Mouse (Mus musculus) ES-E14 (cell line): ENCODE measurements around the gene Vsnl1. TPM values are rescaled to one million over a fixed set of nuclear protein-coding genes. Genes with fewer than 3 reads are reported as not detected.

Experiments used
- DNase-seq: peaks from one replicate; pipeline ENCODE4 v3.0.0-alpha.2; 2013; ENCODE audit warnings: low read depth, low spot score
- H3K27ac ChIP-seq: 2 replicates; pipeline ENCODE4 v1.5.1; 2012; ENCODE audit warnings: low read depth, mild to moderate bottlenecking, low read length, moderate library complexity, mixed read lengths; ENCODE audit not compliant: poor library complexity, insufficient read depth, severe bottlenecking
- H3K36me3 ChIP-seq: 2 replicates; pipeline ENCODE4 v1.6.1; 2012; ENCODE audit warnings: mild to moderate bottlenecking, low read length, moderate library complexity, mixed read lengths; ENCODE audit not compliant: control insufficient read depth, poor library complexity, insufficient read depth, severe bottlenecking
- H3K4me1 ChIP-seq, 2 experiments: fragments of 150-350 bp in 1 of 2; sonication (generic) in 1 of 2; 2 replicates each; pipeline ENCODE4 v1.6.1; 2012; ENCODE audit warnings: low read length in 2 of 2, mild to moderate bottlenecking in 1 of 2, mixed read lengths in 1 of 2; ENCODE audit not compliant: control insufficient read depth in 2 of 2, insufficient read depth in 2 of 2, poor library complexity in 1 of 2
- H3K4me3 ChIP-seq, 2 experiments: fragments of 150-350 bp in 1 of 2; sonication (generic) in 1 of 2; 2 replicates each; pipeline ENCODE4 v1.5.1; 2012; ENCODE audit warnings: low read length in 2 of 2, low read depth in 1 of 2, mild to moderate bottlenecking in 1 of 2, mixed read lengths in 1 of 2; ENCODE audit not compliant: insufficient read depth in 1 of 2, poor library complexity in 1 of 2, severe bottlenecking in 1 of 2
- H3K9ac ChIP-seq: 2 replicates; pipeline ENCODE4 v1.6.1; 2012; ENCODE audit warnings: low read depth, mild to moderate bottlenecking, low read length, mixed read lengths; ENCODE audit not compliant: poor library complexity, insufficient read depth, severe bottlenecking
- H3K9me3 ChIP-seq: fragments of 150-350 bp; sonication (generic); 2 replicates; pipeline ENCODE4 v1.6.1; 2012; ENCODE audit warnings: low read depth, mild to moderate bottlenecking, low read length; ENCODE audit not compliant: control insufficient read depth, insufficient read depth
- CHD2 ChIP-seq: IDR thresholded peaks from 2 replicates; pipeline ENCODE4 v1.6.1; 2014; ENCODE audit warnings: mild to moderate bottlenecking, low read depth, low read length, inconsistent platforms
- HCFC1 ChIP-seq: IDR thresholded peaks from 2 replicates; pipeline ENCODE4 v1.6.1; 2012; ENCODE audit warnings: low read length, inconsistent platforms, borderline replicate concordance; ENCODE audit not compliant: insufficient read depth
- MAFK ChIP-seq: IDR thresholded peaks from 2 replicates; pipeline ENCODE4 v1.6.1; 2014; ENCODE audit warnings: mild to moderate bottlenecking, low read depth, low read length, inconsistent platforms; ENCODE audit not compliant: insufficient read depth
- ZC3H11A ChIP-seq: IDR thresholded peaks from 2 replicates; pipeline ENCODE4 v1.6.1; 2012; ENCODE audit warnings: low read depth, mild to moderate bottlenecking, inconsistent platforms, low read length, borderline replicate concordance
- ZNF384 ChIP-seq: IDR thresholded peaks from 2 replicates; pipeline ENCODE4 v1.6.1; 2012; ENCODE audit warnings: low read depth, low read length, inconsistent platforms
- in situ Hi-C, 2 experiments: fragments of 600-800 bp; cut with MboI; formaldehyde crosslinking; loops; one replicate each; pipeline ENCODE4 v1.15.1; 2025; ENCODE audit warnings: low sequenced_read_pairs in 2 of 2, inconsistent platforms in 1 of 2; ENCODE audit not compliant: unreplicated experiment in 2 of 2
- total RNA-seq: library from RNA; depleted of rRNA; stranded (reverse); fragments of 300-350 nt; gene quantifications from 2 replicates; pipeline ENCODE4 v1.2.3, GENCODE M21; 2012

The Vsnl1 gene
- total RNA-seq, 1 experiment, result not detected

DNA sequence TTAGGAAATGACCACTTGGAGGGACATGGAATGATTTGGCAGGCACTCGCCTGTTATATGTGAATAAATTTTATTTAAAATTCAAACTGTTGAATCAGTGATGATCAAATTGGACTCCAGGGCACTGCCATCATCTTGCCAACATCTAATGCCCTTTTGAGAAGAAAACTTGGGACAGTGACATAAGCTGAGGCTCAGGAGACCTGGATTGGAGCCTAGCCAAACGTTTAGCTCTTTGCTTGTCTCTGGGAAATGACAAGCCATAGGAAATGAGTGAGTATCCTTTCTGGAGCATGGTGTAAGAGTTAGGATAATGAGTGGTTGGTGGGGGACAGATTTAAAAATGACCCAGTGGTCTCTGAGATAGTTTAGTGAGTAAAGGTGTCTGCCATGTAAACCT lies 57.0 kb downstream of the Vsnl1 start:
- H3K4me3 ChIP-seq, result no peak overlapping the region
- no peak for DNase-seq
- in situ Hi-C loops, result no loop called here
- no peak for TF ChIP-seq ZNF384
- TF ChIP-seq HCFC1, result no peak
- TF ChIP-seq ZC3H11A, result no peak
- TF ChIP-seq MAFK, result no peak
- no peak for TF ChIP-seq CHD2
- no peaks in the 10 kb centered on the region for H3K9me3 ChIP-seq
- H3K4me1 ChIP-seq, result no peaks in the 10 kb centered on the region
- H3K9ac ChIP-seq, result no peak overlapping the region
- no peak overlapping the region for H3K27ac ChIP-seq
- H3K36me3 ChIP-seq, result no peaks in the 10 kb centered on the region

DNA sequence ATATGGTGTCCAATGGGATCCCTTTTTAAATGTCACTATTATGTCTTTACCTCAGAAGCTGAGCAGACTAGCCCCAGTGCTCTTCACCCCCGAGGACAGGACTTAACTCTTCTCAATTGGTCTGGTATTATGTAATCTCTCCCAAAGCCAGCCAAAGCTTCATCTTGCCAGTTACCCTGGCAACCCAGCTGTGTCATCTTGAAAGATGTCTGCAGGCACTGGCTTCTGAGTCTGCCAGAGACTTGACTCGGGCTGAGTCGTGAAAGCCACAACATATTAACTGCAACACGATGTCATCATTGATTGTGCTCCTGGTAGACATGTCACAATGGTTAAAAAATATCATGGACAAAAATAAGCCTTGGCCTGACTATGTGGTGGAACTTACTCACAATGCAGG lies 66.4 kb downstream of the Vsnl1 start:
- Histone ChIP-seq H3K4me1 (no peaks in the 10 kb centered on the region), H3K27ac (no peak overlapping the region), H3K4me3 (no peak overlapping the region), H3K9ac (no peak overlapping the region), H3K9me3 (no peaks in the 10 kb centered on the region), H3K36me3 (no peaks in the 10 kb centered on the region)
- in situ Hi-C loops, result no loop called here
- no peak for DNase-seq
- TF ChIP-seq ZC3H11A (no peak), MAFK (no peak), CHD2 (no peak), ZNF384 (no peak), HCFC1 (no peak)

DNA sequence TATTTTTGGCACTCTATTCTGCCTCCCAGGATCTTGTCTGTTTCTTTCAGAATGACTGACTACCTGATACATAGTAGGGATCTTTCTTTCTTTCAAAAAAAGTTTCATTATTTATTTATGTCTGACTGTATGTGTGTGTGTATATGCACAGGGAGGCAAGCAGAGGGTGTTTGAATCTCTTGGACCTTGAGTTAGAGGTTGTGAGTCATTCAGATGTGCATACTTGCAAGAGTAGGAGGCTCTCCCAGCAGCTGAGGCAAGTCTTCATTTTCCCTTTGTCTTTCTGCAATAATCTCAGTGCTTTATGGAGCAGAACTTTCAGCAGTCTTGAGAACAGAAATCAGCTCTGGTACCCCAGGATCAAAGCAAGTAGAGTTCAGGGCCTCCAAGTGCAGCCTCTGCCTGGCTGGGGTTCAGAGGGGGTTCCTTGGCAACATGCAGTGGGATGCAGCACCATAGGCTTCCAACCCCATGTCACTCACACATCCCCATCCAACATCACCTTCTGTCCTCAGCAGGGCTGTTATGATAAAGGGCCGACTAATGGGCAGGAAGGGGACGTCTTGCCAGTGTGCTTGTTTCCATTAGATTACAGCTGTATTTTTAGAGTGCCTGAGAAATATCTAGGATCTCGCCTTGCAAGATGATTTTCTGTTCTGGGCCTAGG lies 69.2 kb downstream of the Vsnl1 start:
- H3K9me3 ChIP-seq, result no peaks in the 10 kb centered on the region
- DNase-seq, result no peak
- no peak overlapping the region for H3K9ac ChIP-seq
- no peaks in the 10 kb centered on the region for H3K4me1 ChIP-seq
- TF ChIP-seq ZNF384 (no peak), ZC3H11A (no peak), CHD2 (no peak), MAFK (no peak), HCFC1 (no peak)
- no peak overlapping the region for H3K27ac ChIP-seq
- in situ Hi-C loops, result no loop called here
- H3K36me3 ChIP-seq, result no peaks in the 10 kb centered on the region
- H3K4me3 ChIP-seq, result no peak overlapping the region

DNA sequence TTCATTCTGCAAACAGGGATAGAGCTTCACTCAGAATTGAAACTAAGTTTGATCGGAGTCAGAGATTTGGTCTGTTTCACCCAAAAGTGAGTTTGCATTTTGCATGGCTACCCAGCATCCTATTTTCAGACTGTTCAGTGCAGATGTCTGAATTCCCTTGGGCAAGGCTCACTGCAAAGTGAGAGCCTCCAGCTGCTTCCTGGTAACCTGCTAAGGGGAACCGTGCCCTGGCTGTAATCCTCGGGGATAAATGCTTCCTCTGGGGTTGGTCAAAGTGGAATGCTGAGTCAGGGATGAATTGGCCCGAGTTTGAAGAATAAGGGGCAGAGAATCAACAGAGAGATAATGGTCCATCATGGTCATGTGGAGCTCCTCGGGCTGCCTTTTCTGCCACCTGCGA lies 71.5 kb downstream of the Vsnl1 start:
- in situ Hi-C loops, result no loop called here
- Histone ChIP-seq H3K9ac (no peak overlapping the region), H3K27ac (no peak overlapping the region), H3K9me3 (no peaks in the 10 kb centered on the region), H3K4me1 (no peaks in the 10 kb centered on the region), H3K4me3 (no peak overlapping the region), H3K36me3 (no peaks in the 10 kb centered on the region)
- TF ChIP-seq HCFC1 (no peak), MAFK (no peak), ZNF384 (no peak), CHD2 (no peak), ZC3H11A (no peak)
- DNase-seq, result no peak

DNA sequence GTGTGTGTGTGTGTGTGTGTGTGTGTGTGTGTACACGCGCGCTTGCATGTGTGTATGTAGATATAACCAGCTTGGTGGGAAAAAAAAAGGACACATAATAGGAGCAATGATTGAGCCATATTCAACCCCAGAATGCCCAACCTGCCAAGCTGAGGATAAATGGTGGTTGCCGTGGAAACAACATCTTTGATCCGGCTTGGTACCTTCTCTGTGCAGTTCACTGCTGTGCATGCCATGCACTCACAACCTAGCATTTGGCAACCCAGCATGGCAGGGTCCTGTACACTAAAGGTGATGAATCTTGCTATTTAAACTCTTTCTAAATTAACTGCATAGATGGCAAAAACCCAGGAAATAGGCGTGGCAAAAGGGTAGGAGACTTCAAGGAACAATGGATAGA lies 74.0 kb downstream of the Vsnl1 start:
- in situ Hi-C loops, result no loop called here
- H3K9me3 ChIP-seq, result no peaks in the 10 kb centered on the region
- H3K4me1 ChIP-seq, result no peaks in the 10 kb centered on the region
- DNase-seq, result no peak
- no peak overlapping the region for H3K4me3 ChIP-seq
- H3K27ac ChIP-seq, result no peak overlapping the region
- TF ChIP-seq ZNF384 (no peak), ZC3H11A (no peak), HCFC1 (no peak), MAFK (no peak), CHD2 (no peak)
- no peaks in the 10 kb centered on the region for H3K36me3 ChIP-seq
- H3K9ac ChIP-seq, result no peak overlapping the region
